Mouse (Mus musculus) neural tube, embryonic 15.5 days (tissue): ENCODE measurements around the gene Cd300lf. TPM values are rescaled to one million over a fixed set of nuclear protein-coding genes. Genes with fewer than 3 reads are reported as not detected.

ENCODE experiments used
- ATAC-seq: fragments of 200-750 bp; cut with Nextera tagmentation; 2 replicates; pipeline ENCODE4 v1.8.0; 2017; ENCODE audit warnings: mild to moderate bottlenecking, moderate TSS enrichment, moderate library complexity; ENCODE audit not compliant: low FRiP score
- H3K27ac ChIP-seq: fragments of 300-500 bp; sonication (generic); replicated peaks from 2 replicates; pipeline ENCODE4 v1.5.1; 2015; ENCODE audit warnings: mild to moderate bottlenecking, inconsistent platforms
- H3K27me3 ChIP-seq: fragments of 300-500 bp; sonication (generic); replicated peaks from 2 replicates; pipeline ENCODE4 v1.6.1; 2015; ENCODE audit warnings: inconsistent platforms
- H3K36me3 ChIP-seq: fragments of 300-500 bp; sonication (generic); 2 replicates; pipeline ENCODE4 v1.6.1; 2015; ENCODE audit warnings: inconsistent platforms
- H3K4me1 ChIP-seq: fragments of 300-500 bp; sonication (generic); 2 replicates; pipeline ENCODE4 v1.6.1; 2015; ENCODE audit warnings: inconsistent platforms
- H3K4me2 ChIP-seq: fragments of 300-500 bp; sonication (generic); 2 replicates; pipeline ENCODE4 v1.6.1; 2015; ENCODE audit warnings: inconsistent platforms, mild to moderate bottlenecking, moderate library complexity
- H3K4me3 ChIP-seq: fragments of 300-500 bp; sonication (generic); replicated peaks from 2 replicates; pipeline ENCODE4 v1.5.1; 2015; ENCODE audit warnings: mild to moderate bottlenecking, inconsistent platforms
- H3K9ac ChIP-seq: fragments of 300-500 bp; sonication (generic); replicated peaks from 2 replicates; pipeline ENCODE4 v1.6.1; 2015; ENCODE audit warnings: mild to moderate bottlenecking, inconsistent platforms
- H3K9me3 ChIP-seq: fragments of 300-500 bp; sonication (generic); replicated peaks from 2 replicates; pipeline ENCODE4 v1.6.1; 2016; ENCODE audit warnings: inconsistent platforms
- WGBS: fragments of 180-500 bp; shearing (Covaris S2); methylation state at CpG from one replicate; pipeline ENCODE4 v1.1.7; 2015; ENCODE audit warnings: mixed read lengths; 5-methylcytosine and 5-hydroxymethylcytosine counted together
- polyA plus RNA-seq: library from polyadenylated mRNA; unstranded; fragments of >200 nt; fragmentation: Nextera tagmentation; extraction: Ambion mirVana; gene quantifications from 2 replicates; pipeline ENCODE4 v1.2.1, GENCODE M21; 2015

Cd300lf gene
- 0.20 and 0.27 TPM in 2 replicates for polyA plus RNA-seq

DNA sequence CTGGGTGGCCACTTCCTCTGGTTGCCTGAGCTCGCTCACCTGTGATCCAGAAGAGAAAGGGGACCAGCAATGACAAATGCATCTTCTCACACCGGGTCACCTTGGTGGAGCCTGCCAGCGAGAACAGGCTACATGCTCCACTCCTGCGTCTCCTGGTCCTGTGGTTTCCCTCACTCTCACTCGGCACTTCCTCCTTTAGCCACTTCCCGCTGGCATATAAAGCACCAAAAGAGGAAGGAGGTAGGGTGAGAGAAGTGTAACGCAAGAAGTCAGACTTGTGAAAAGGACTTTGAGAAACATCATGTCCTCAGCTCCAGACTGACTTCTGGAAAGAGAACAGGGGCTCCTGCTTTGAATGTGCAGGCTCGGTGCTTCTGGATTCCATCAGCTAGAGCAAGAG lies at the start of gene Cd300lf:
Cd300lf (minus strand) TSS at position 193 of the 400 bp plus-strand sequence.
- Histone ChIP-seq H3K36me3 (no peaks in the 10 kb centered on the region), H3K9ac (no peak within 1 kb of the TSS), H3K9me3 (no peaks in the 10 kb centered on the region), H3K4me2 (no peak within 1 kb of the TSS), H3K4me1 (no peaks in the 10 kb centered on the region), H3K4me3 (no peak within 1 kb of the TSS), H3K27ac (no peak within 1 kb of the TSS), H3K27me3 (no peaks in the 10 kb centered on the region)
- ATAC-seq = no peak
- 85% methylated on average over 8 of the region's 8 CpGs for whole genome bisulfite sequencing

DNA sequence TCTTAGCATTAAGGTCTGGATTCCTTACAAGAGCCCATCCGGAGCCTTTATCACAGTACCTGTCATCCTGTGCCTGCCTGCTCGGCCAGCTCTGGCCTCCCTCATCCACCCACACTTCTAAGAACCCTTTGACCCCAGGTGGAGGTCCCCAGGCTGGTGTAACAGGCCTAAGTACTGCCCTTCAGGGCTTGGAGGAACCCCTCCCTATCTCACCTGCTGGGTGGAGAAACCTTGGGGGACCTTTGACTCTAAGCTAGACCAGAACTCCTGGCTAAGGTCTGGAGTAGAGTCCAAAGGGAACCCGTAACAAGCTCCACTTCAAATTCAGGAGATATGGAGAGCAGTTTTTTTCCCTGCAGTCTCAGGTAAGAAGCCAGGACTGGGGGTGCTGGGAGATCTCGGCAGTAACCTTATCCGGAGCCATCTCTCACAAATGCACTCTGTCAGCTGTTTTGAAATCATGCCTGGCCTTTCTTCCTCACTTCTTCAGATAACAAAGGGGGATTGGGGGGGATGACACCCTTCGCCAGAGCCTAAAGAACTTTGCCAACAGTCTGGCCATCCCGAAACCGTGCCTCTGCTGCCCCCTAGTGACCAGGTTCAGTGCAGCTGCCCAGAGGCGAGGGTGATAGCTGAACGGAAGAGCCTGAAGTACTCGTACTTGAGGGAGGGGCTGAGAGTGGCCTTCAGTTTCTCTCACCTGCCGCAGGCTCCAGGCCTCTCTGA lies 48.3 kb upstream of the Cd300lf start:
- Histone ChIP-seq H3K27me3 (no peaks in the 10 kb centered on the region), H3K4me3 (no peak overlapping the region), H3K4me2 (no peak overlapping the region), H3K4me1 (peaks cover 30% of the 10 kb centered on the region), H3K9me3 (no peaks in the 10 kb centered on the region), H3K36me3 (0 out of 2 replicates have a peak, but pooled peaks cover 3% of the 10 kb centered on the region), H3K9ac (no peak overlapping the region), H3K27ac (no peak overlapping the region)
- ATAC-seq = no peak
- 23% methylated on average over 12 of the region's 12 CpGs for WGBS

DNA sequence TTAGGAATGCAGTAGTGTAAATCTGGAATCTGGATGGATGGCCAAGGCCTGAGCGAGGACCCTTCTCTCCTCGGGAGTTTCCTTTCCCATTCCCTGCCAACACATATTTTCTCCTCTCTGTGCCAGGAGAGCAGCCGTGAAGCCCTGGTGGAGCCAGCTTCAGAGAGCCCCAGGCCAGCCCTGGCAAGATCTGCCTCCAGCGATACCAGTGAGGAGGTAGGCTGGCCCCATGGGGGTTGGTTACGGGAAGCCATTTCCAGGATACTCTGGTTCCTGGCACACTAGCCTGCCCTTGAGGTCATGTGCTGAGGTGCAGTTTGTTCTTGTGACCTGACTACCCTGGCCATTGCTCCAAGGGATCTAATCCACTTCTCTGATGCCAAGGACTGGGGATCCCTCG lies 46.1 kb upstream of the Cd300lf start:
- peaks cover 40% of the 10 kb centered on the region for H3K4me1 ChIP-seq
- H3K27ac ChIP-seq = peak overlapping the region; percentile 37; the same call in 1 of the 2 replicates
- H3K4me3 ChIP-seq = no peak overlapping the region
- 0 out of 2 replicates have a peak, but pooled peaks cover 3% of the 10 kb centered on the region for H3K36me3 ChIP-seq
- H3K9ac ChIP-seq = no peak overlapping the region
- WGBS = 83% methylated on average over 6 of the region's 6 CpGs
- no peak for ATAC-seq
- H3K9me3 ChIP-seq = no peaks in the 10 kb centered on the region
- H3K27me3 ChIP-seq = no peaks in the 10 kb centered on the region; the same call in 1 of the 2 replicates
- H3K4me2 ChIP-seq = no peak overlapping the region

DNA sequence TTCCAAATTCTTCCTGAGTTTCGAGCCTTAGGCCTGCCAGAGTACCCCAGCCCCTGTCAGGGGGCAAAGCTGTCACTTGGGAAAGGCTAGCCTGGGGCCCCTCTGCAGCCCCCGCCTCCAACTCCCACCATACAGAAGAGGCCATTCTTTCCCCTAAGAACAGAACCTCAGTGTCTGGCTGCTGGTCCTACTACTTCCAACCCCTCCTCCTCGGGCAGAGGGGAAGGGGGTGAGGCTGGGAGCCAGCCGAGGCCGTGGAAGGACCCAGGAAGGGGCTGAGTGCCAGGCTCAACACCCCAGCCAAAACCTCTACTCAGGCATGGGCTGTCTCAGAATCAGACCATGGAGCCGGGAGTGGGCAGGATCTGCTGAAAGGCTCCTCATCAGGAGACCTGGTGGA lies 45.4 kb upstream of the Cd300lf start:
- H3K36me3 ChIP-seq = 0 out of 2 replicates have a peak, but pooled peaks cover 3% of the 10 kb centered on the region
- peak; percentile 68 for ATAC-seq
- peak overlapping the region; percentile 72 for H3K27ac ChIP-seq
- H3K4me1 ChIP-seq = peaks cover 46% of the 10 kb centered on the region
- H3K9ac ChIP-seq = no peak overlapping the region
- no peak overlapping the region for H3K4me2 ChIP-seq
- no peak overlapping the region for H3K4me3 ChIP-seq
- H3K27me3 ChIP-seq = peaks cover under 1% of the 10 kb centered on the region; the same call in 1 of the 2 replicates
- 74% methylated on average over 6 of the region's 6 CpGs for WGBS
- no peaks in the 10 kb centered on the region for H3K9me3 ChIP-seq

DNA sequence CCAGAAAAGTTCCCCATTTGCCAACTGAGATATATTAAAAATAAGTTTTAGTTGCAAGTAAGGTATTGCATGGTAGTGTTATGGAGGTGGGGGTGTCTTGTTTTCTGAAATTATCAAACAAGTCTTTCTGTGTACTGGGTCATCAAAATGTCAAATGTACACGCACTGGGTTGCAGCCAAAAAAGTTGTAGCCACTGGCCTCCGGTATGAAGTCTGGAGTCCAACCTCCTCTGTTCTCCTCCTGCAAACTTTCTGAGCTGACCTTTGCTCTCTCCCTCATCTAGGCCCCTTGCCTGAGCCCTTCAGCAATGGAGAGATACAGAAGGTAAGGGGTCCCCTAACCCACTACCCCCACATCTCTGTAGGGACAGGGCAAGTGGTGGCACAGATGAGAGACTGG lies 45.0 kb upstream of the Cd300lf start:
- H3K4me2 ChIP-seq = no peak overlapping the region
- ATAC-seq = no peak
- H3K9me3 ChIP-seq = no peaks in the 10 kb centered on the region
- H3K27ac ChIP-seq = peak overlapping the region; percentile 72
- H3K36me3 ChIP-seq = 0 out of 2 replicates have a peak, but pooled peaks cover 3% of the 10 kb centered on the region
- H3K27me3 ChIP-seq = peaks cover 2% of the 10 kb centered on the region; the same call in 1 of the 2 replicates
- no peak overlapping the region for H3K4me3 ChIP-seq
- WGBS = 82% methylated on average over 2 of the region's 2 CpGs
- peaks cover 51% of the 10 kb centered on the region for H3K4me1 ChIP-seq
- no peak overlapping the region for H3K9ac ChIP-seq

DNA sequence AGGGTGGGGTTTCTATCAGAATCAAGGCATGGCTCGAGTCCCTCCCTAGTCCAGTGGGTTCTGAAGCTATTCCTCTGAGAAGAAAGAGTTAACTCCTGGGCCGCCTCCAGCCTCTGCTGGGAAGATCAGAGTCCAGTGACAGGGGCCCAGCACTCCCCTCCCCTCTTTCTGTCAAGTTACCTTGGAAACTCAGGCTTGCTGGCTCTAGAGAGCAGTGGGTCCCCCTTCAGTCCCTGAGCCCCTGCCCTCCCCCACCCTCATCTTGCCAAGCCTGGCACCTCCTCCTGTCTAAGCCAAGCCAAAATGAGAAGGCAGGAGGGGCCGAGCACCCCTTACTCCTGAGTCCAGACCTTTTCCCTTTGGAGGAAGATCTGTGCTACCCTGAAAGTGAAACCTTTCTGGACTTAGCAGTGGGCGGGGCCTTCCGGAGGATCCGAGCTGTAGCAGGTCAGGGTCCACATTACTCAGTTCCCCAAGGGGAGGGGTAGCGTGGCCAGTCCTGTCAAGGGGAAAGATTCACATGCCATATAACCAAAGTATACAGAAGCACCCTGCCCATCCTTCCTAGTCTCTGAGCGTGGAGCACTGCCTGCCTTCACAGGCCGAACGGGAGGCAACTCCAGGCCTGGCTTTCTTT lies 43.9 kb upstream of the Cd300lf start:
- Histone ChIP-seq H3K9ac (no peak overlapping the region), H3K4me1 (peaks cover 61% of the 10 kb centered on the region), H3K9me3 (no peaks in the 10 kb centered on the region), H3K27me3 (peaks cover 2% of the 10 kb centered on the region; the same call in 1 of the 2 replicates), H3K36me3 (0 out of 2 replicates have a peak, but pooled peaks cover 3% of the 10 kb centered on the region), H3K4me3 (no peak overlapping the region), H3K27ac (peak overlapping the region; percentile 72), H3K4me2 (peak overlapping the region; percentile 5)
- peak; percentile 67; the same call in 1 of the 2 replicates for ATAC-seq
- WGBS = 48% methylated on average over 10 of the region's 10 CpGs

DNA sequence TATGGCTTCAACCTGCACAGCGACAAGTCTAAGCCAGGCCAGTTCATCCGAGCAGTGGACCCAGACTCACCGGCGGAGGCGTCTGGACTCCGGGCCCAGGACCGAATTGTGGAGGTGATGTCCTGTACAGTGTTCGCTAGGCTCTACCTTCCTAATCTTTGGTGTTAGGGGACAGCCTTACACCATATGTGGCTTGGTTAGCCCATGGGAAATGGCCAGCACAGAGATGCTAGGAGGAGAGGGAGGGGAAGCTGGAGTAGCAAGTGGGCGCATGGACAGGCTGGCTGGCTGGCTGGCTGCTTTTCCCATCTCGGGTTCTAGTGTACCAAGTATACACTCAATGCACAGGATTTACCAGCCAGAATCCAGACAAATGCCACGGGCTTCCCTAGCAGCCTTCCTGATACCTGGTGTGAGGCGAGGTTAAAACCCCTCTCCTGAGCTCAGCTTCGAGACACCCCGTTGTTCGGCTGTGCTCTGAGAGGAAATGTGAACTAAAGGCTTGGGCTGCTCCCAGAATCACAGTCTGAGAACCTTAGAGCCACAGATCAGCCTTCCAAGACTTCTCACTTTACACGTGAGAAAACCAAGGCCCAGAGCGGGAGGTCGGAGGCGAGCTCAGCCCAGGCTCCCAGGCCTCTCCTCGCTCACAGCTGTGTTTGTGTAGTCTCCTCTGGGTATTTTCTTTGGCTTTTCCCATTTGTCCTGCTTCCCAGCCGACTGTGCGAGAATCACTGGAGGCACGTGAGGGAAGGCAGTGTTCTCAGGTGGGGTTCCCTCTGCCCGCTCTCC lies 42.8 kb upstream of the Cd300lf start:
- H3K4me3 ChIP-seq = no peak overlapping the region
- 79% methylated on average over 24 of the region's 24 CpGs for WGBS
- peaks cover 72% of the 10 kb centered on the region for H3K4me1 ChIP-seq
- no peaks in the 10 kb centered on the region for H3K36me3 ChIP-seq
- H3K9ac ChIP-seq = no peak overlapping the region
- peak overlapping the region; percentile 5; the same call in 1 of the 2 replicates for H3K4me2 ChIP-seq
- H3K9me3 ChIP-seq = no peaks in the 10 kb centered on the region
- peak overlapping the region; percentile 54 for H3K27ac ChIP-seq
- no peak for ATAC-seq
- peaks cover 2% of the 10 kb centered on the region; the same call in 1 of the 2 replicates for H3K27me3 ChIP-seq

DNA sequence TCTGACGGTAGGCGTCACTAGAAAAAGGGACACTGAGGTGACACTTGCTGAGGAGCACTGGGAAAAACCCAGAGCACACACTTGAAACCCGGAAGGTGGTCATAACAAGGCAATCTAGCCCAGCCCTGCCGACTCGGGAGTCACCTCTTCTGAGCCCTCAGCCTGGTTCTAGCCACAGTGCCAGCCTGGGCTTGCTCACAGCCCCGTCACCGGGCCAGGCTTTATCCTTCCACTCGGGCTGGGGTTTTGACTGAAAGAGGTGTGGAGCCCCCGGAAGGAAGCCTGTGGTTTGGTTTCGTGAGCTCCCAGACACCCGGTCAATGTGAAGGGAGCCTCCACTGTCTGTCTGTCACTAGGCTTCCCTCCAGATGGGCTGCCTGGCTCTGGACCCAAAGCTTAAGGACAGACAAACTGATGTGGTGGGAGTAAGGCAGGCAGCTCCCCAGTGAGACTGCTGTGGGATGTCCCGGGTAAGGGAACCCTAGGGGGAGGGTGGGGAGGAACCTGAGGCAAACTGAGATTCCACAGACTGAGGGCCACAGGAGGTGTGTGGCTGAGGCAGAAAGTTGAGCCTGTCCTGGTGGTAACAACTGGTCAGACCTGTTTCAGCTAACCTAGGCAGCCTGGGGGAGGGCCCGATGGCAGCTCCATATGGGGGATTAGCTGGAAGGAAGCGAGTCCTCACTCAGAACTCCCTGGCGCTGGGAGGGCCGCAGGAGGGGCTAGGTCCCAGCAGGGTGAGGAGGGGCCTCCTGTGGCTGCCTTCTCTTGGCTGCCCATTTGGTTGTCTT lies 40.0 kb upstream of the Cd300lf start:
- H3K9me3 ChIP-seq = no peaks in the 10 kb centered on the region
- H3K4me3 ChIP-seq = no peak overlapping the region
- H3K36me3 ChIP-seq = no peaks in the 10 kb centered on the region
- H3K27me3 ChIP-seq = peaks cover 2% of the 10 kb centered on the region; the same call in 1 of the 2 replicates
- H3K9ac ChIP-seq = no peak overlapping the region
- H3K27ac ChIP-seq = no peak overlapping the region
- 16% methylated on average over 16 of the region's 16 CpGs for WGBS
- H3K4me1 ChIP-seq = peaks cover 73% of the 10 kb centered on the region
- no peak for ATAC-seq
- peak overlapping the region; percentile 19; the same call in 1 of the 2 replicates for H3K4me2 ChIP-seq

DNA sequence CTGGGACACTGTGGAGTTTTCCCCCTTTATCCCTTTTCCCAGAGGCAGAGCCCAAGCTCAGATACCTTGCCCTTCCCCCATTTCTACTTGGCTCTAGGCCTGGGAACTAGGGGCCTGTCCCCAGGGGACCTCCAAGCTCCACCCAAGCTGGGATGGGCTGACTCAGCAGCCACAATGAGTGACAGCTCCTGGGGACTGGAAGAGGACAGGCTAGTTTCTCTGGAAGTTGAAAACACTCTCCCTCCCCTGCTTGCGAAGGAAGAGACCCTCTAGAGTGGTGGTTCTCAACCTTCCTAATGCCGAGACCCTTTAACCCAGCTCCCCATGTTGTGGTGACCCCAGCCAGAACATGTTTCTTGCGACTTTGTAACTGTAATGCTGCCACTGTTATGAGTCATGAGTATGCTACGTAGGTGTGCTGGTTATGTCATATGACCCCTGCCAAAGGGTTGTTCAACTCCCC lies 39.1 kb upstream of the Cd300lf start:
- H3K36me3 ChIP-seq = no peaks in the 10 kb centered on the region
- H3K4me2 ChIP-seq = peak overlapping the region; percentile 13
- no peak for ATAC-seq
- 37% methylated on average over 4 of the region's 4 CpGs for WGBS
- no peak overlapping the region for H3K4me3 ChIP-seq
- no peaks in the 10 kb centered on the region for H3K9me3 ChIP-seq
- peaks cover 66% of the 10 kb centered on the region for H3K4me1 ChIP-seq
- no peak overlapping the region for H3K27ac ChIP-seq
- peaks cover 2% of the 10 kb centered on the region; the same call in 1 of the 2 replicates for H3K27me3 ChIP-seq
- no peak overlapping the region for H3K9ac ChIP-seq

DNA sequence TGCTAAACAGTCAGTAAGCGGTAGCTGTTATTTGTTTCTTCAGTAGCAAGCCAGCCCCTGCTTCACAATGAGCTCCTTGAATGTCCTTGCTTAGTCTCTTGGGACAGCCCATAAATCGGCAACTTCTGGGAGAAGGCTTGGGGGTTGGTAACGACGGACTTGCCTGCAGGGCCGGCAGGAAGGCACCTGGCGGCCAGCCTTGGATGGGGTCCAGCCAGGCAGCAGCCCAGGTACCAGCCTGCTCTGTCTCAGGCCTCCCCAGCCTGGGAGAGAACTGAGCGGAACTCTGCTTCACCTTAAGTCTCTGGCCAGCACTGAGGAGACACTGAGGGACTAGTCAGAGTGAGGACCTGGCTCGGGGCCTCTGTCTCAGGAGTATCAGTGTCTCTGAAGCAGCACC lies 37.3 kb upstream of the Cd300lf start:
- peak overlapping the region; percentile 6; the same call in 1 of the 2 replicates for H3K4me2 ChIP-seq
- H3K9me3 ChIP-seq = no peaks in the 10 kb centered on the region
- peaks cover 2% of the 10 kb centered on the region; the same call in 1 of the 2 replicates for H3K27me3 ChIP-seq
- H3K4me3 ChIP-seq = no peak overlapping the region
- no peak overlapping the region for H3K9ac ChIP-seq
- WGBS = 31% methylated on average over 8 of the region's 8 CpGs
- H3K36me3 ChIP-seq = no peaks in the 10 kb centered on the region
- peaks cover 51% of the 10 kb centered on the region for H3K4me1 ChIP-seq
- no peak overlapping the region for H3K27ac ChIP-seq
- ATAC-seq = no peak
